Mouse (Mus musculus) limb, embryonic 14.5 days (tissue): ENCODE measurements around the gene Hist1h2ap. TPM values are rescaled to one million over a fixed set of nuclear protein-coding genes. Genes with fewer than 3 reads are reported as not detected.
"Not testable (repeated sequence)": the region's sequence is repeated elsewhere in the genome, so short reads cannot be mapped to it uniquely, and the experiment has no call there.

Experiments used
- ATAC-seq: fragments of 200-750 bp; cut with Nextera tagmentation; 2 replicates; pipeline ENCODE4 v1.8.0; 2017; ENCODE audit warnings: low read depth, moderate number of reproducible peaks, moderate TSS enrichment; ENCODE audit not compliant: low FRiP score
- DNase-seq: peaks from one replicate; pipeline ENCODE4 v3.0.0-alpha.2; 2015; ENCODE audit warnings: low spot score
- H3K27ac ChIP-seq: fragments of 300-500 bp; sonication (generic); replicated peaks from 2 replicates; pipeline ENCODE4 v1.5.1; 2014; ENCODE audit warnings: low read depth, mild to moderate bottlenecking, low read length, moderate library complexity, mixed read lengths
- H3K27me3 ChIP-seq: fragments of 300-500 bp; sonication (generic); 2 replicates; pipeline ENCODE4 v1.6.1; 2014; ENCODE audit warnings: low read length, mixed read lengths; ENCODE audit not compliant: control insufficient read depth, insufficient read depth
- H3K36me3 ChIP-seq: fragments of 300-500 bp; sonication (generic); 2 replicates; pipeline ENCODE4 v1.6.1; 2014; ENCODE audit warnings: mild to moderate bottlenecking, low read length, moderate library complexity, mixed read lengths; ENCODE audit not compliant: control insufficient read depth, insufficient read depth
- H3K4me1 ChIP-seq: fragments of 300-500 bp; sonication (generic); 2 replicates; pipeline ENCODE4 v1.6.1; 2014; ENCODE audit warnings: antibody characterized with exemption, low read length, mixed read lengths; ENCODE audit not compliant: control insufficient read depth, insufficient read depth
- H3K4me2 ChIP-seq: fragments of 300-500 bp; sonication (generic); replicated peaks from 2 replicates; pipeline ENCODE4 v1.6.1; 2014; ENCODE audit warnings: low read depth, mild to moderate bottlenecking, low read length, moderate library complexity; ENCODE audit not compliant: severe bottlenecking
- H3K4me3 ChIP-seq: fragments of 300-500 bp; sonication (generic); replicated peaks from 2 replicates; pipeline ENCODE4 v1.5.1; 2014; ENCODE audit warnings: low read length
- H3K9ac ChIP-seq: fragments of 300-500 bp; sonication (generic); 2 replicates; pipeline ENCODE4 v1.6.1; 2014; ENCODE audit warnings: mild to moderate bottlenecking, low read depth, low read length, moderate library complexity; ENCODE audit not compliant: severe bottlenecking
- H3K9me3 ChIP-seq: fragments of 300-500 bp; sonication (generic); 2 replicates; pipeline ENCODE4 v1.6.1; 2016; ENCODE audit warnings: low read length; ENCODE audit not compliant: control insufficient read depth
- POLR2A ChIP-seq: fragments of 200-500 bp; IDR thresholded peaks from 2 replicates; pipeline ENCODE4 v1.8.0; 2012; ENCODE audit warnings: inconsistent platforms, mild to moderate bottlenecking, moderate library complexity, borderline replicate concordance; ENCODE audit not compliant: insufficient read depth, insufficient read length; ENCODE audit errors: extremely low read depth
- WGBS: fragments of 180-500 bp; shearing (Covaris S2); extraction: QIAGEN DNeasy Blood & Tissue Kit; methylation state at CpG from one replicate; pipeline ENCODE4 v1.1.7; 2014; 5-methylcytosine and 5-hydroxymethylcytosine counted together
- polyA plus RNA-seq, 2 experiments: library from polyadenylated mRNA; depleted of rRNA in 1 of 2; stranded (reverse) in 1 of 2; unstranded in 1 of 2; fragments of >200 nt; fragmentation: Nextera tagmentation in 1 of 2; extraction: Ambion mirVana in 1 of 2; gene quantifications; 2 replicates each; pipeline versions ENCODE4 v1.2.1 to v1.2.3; 2012 to 2014

Gene Hist1h2ap
- polyA plus RNA-seq, 2 experiments = 60.6 to 3,378 TPM

DNA sequence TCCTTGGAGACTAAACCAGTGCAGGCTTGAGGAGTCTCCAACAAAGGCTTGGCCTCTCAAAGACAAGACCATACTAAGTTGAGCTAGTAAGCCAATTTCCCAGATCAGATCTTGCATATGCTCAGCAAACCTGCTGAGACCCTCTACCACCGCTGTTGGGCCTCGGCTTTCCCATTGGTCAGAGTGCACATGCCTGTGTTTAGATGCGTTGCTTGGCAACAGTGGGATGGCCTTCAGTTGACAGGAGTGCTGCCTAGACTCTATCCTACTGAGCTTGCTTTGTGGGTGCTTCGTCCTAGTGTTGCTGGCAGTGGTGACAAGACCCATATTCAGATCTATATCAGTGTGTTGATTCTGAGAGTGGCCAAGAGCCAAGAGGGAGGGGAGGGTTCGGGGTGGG lies 28.3 kb upstream of the Hist1h2ap start:
- Histone ChIP-seq H3K4me2 (no peak overlapping the region), H3K4me3 (no peak overlapping the region), H3K9me3 (no peaks in the 10 kb centered on the region), H3K4me1 (no peaks in the 10 kb centered on the region), H3K36me3 (no peaks in the 10 kb centered on the region), H3K27me3 (no peaks in the 10 kb centered on the region), H3K27ac (no peak overlapping the region), H3K9ac (no peak overlapping the region)
- WGBS = 27% methylated on average over 5 of the region's 5 CpGs
- TF ChIP-seq POLR2A = no peak
- no peak for DNase-seq
- ATAC-seq = no peak

- peak overlapping the region; percentile 51 for H3K4me2 ChIP-seq
- TF ChIP-seq POLR2A = no peak
- H3K9ac ChIP-seq = 0 out of 2 replicates have a peak overlapping the region, but pooled peaks have one; percentile 25
- no peaks in the 10 kb centered on the region for H3K27me3 ChIP-seq
- H3K27ac ChIP-seq = no peak overlapping the region
- no peaks in the 10 kb centered on the region for H3K36me3 ChIP-seq
- no peaks in the 10 kb centered on the region for H3K4me1 ChIP-seq
- ATAC-seq (no peak), DNase-seq (peak; percentile 77)
- 2% methylated on average over 15 of the region's 15 CpGs for WGBS
- peak overlapping the region; percentile 39 for H3K4me3 ChIP-seq
- no peaks in the 10 kb centered on the region for H3K9me3 ChIP-seq
These were observed 22.4 kb upstream of the Hist1h2ap start for GRCm38 (mm10) chr13:21855698-21856162.

DNA sequence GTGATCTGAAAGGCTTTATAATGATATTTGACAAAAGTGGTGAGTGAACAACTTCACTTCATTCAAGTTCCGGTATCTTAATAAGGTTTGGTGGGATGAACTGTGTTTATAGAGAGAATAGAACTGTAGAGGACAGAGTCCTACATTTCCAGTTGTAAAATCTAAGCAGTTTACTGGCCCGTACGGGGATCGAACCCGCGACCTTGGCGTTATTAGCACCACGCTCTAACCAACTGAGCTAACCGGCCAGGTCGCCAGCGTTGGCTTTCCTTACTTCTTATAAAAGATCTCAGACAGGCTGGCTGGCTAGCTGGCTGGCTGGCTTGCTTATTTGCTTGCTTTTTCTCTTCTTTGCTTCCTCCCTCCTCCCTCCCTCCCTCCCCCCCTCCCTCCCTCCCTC lies 21.8 kb upstream of the Hist1h2ap start:
- WGBS = 1% methylated on average over 11 of the region's 11 CpGs

DNA sequence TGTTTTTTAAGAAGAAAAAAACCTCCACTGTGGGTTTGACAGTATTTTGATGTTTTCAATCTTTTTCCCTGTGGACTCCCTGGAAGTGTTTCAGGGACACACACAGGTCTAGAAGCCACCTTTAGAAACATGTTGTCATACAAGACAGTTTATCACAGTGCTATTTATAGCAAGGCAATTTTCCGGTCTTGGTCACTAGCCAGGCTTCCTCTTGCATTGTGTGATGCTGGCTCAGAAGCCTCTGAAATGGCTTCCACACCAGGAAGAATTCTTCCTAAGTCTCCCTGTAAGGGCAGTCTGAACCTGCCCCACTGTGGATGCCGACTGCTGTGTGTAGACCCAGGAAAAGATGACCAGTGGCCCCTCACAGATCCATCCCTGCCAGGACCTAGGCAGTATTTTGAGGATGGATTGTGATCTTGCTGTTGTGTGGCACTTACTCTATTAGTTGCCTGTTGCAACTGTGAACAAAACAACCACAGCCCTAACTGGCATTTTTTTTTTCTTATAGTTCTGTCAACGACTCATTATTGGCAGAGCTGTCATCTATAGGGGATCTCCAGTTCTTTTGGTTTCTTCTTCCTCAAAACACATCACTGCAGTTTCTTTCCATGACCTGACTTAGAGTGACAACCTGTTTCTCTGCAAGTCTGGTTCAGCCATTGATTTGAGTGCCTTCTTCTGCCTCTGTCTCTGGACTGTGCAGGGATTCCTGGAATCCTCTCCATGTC lies 19.1 kb upstream of the Hist1h2ap start:
- Histone ChIP-seq H3K9ac (no peak overlapping the region), H3K4me1 (no peaks in the 10 kb centered on the region), H3K4me3 (no peak overlapping the region), H3K9me3 (no peaks in the 10 kb centered on the region), H3K36me3 (no peaks in the 10 kb centered on the region), H3K27ac (no peak overlapping the region), H3K27me3 (no peaks in the 10 kb centered on the region), H3K4me2 (no peak overlapping the region)
- DNase-seq (no peak), ATAC-seq (no peak)
- TF ChIP-seq POLR2A = no peak
- 67% methylated on average over 3 of the region's 3 CpGs for WGBS

More for the DNA sequence above, 21.8 kb upstream of the Hist1h2ap start:
- peak overlapping the region; percentile 39; the same call in 1 of the 2 replicates for H3K4me3 ChIP-seq
- DNase-seq (peak; percentile 82), ATAC-seq (no peak)
- TF ChIP-seq POLR2A = no peak
- H3K9ac ChIP-seq = no peak overlapping the region
- H3K27ac ChIP-seq = no peak overlapping the region
- H3K4me1 ChIP-seq = no peaks in the 10 kb centered on the region
- no peaks in the 10 kb centered on the region for H3K27me3 ChIP-seq
- H3K4me2 ChIP-seq = peak overlapping the region; percentile 51
- H3K9me3 ChIP-seq = no peaks in the 10 kb centered on the region
- H3K36me3 ChIP-seq = no peaks in the 10 kb centered on the region

DNA sequence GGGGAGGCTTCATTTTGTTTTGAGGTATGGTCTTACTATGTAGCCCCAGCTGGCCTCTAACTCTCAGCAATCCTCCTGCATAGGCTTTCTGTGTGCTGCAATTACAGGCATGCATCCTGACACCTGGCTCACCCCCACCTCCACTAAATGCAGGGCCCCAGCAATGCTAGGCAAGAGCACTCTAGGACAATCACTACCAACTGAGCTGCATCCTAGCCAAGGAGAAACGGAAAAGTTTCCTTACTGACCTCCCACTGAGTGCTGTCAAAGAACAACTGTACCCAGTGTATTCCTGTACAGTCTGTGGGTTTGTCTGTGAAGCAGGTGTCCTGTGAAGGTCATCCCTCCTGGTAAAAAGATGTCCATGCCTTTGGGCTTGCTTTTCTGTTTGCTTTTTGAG lies 17.4 kb upstream of the Hist1h2ap start:
- ATAC-seq, DNase-seq, H3K4me3 ChIP-seq, H3K27me3 ChIP-seq, H3K27ac ChIP-seq, H3K36me3 ChIP-seq, H3K4me2 ChIP-seq, H3K9me3 ChIP-seq, H3K4me1 ChIP-seq, H3K9ac ChIP-seq: not testable (repeated sequence)
- WGBS = 42% methylated on average over 1 of the region's 1 CpGs
